Mouse (Mus musculus) hindbrain, embryonic 14.5 days (tissue): ENCODE data around the gene Nrk. TPM values are rescaled to one million over a fixed set of nuclear protein-coding genes. Genes with fewer than 3 reads are reported as not detected.

Experiments used
- ATAC-seq: fragments of 200-750 bp; cut with Nextera tagmentation; 2 replicates; pipeline ENCODE4 v1.8.0; 2017; ENCODE audit warnings: moderate number of reproducible peaks, mild to moderate bottlenecking, moderate TSS enrichment, moderate library complexity; ENCODE audit not compliant: low FRiP score
- DNase-seq: peaks from one replicate; pipeline ENCODE4 v3.0.0-alpha.2; 2015; ENCODE audit warnings: low spot score
- H3K27ac ChIP-seq: fragments of 300-500 bp; sonication (generic); 2 replicates; pipeline ENCODE4 v1.5.1; 2014; ENCODE audit warnings: mild to moderate bottlenecking, moderate library complexity
- H3K27me3 ChIP-seq: fragments of 300-500 bp; sonication (generic); 2 replicates; pipeline ENCODE4 v1.6.1; 2014; ENCODE audit warnings: mild to moderate bottlenecking, low read length, mixed read lengths; ENCODE audit not compliant: control insufficient read depth, insufficient read depth
- H3K36me3 ChIP-seq: fragments of 300-500 bp; sonication (generic); replicated peaks from 2 replicates; pipeline ENCODE4 v1.6.1; 2014; ENCODE audit not compliant: control insufficient read depth, insufficient read depth
- H3K4me1 ChIP-seq: fragments of 300-500 bp; sonication (generic); replicated peaks from 2 replicates; pipeline ENCODE4 v1.6.1; 2014; ENCODE audit warnings: antibody characterized with exemption, low read length, mixed read lengths; ENCODE audit not compliant: control insufficient read depth, insufficient read depth
- H3K4me2 ChIP-seq: fragments of 300-500 bp; sonication (generic); replicated peaks from 2 replicates; pipeline ENCODE4 v1.6.1; 2014; ENCODE audit warnings: mild to moderate bottlenecking, moderate library complexity
- H3K4me3 ChIP-seq: fragments of 300-500 bp; sonication (generic); replicated peaks from 2 replicates; pipeline ENCODE4 v1.5.1; 2014; ENCODE audit warnings: mild to moderate bottlenecking, low read length
- H3K9ac ChIP-seq: fragments of 300-500 bp; sonication (generic); 2 replicates; pipeline ENCODE4 v1.6.1; 2014
- H3K9me3 ChIP-seq: fragments of 300-500 bp; sonication (generic); 2 replicates; pipeline ENCODE4 v1.6.1; 2016; ENCODE audit warnings: low read length; ENCODE audit not compliant: control insufficient read depth
- WGBS: fragments of 180-500 bp; shearing (Covaris S2); extraction: QIAGEN DNeasy Blood & Tissue Kit; methylation state at CpG from one replicate; pipeline ENCODE4 v1.1.7; 2014; 5-methylcytosine and 5-hydroxymethylcytosine counted together
- polyA plus RNA-seq: library from polyadenylated mRNA; unstranded; fragments of >200 nt; fragmentation: Nextera tagmentation; extraction: Ambion mirVana; gene quantifications from 2 replicates; pipeline ENCODE4 v1.2.1, GENCODE M21; 2014

Gene Nrk
- polyA plus RNA-seq, 1 experiment from 2014 or later: 1.5 TPM

DNA sequence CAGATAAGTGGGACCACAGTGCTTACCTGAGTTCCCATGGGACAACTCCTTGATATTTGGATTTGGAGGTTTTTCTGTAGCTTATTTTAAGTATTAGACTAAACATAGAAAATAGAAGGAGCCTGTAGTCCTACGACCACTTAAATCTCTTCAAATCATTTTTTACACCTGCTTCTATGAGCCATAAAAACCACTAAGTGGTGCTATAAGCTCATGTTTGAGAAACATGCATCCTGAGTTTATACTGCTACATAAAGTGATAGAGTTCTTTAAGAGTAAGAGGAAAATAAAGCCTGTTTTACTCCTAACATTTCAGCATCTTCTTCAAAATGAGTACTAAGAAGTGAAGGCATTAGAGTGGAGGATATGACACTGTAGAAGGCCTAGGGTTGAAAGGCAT lies 102.3 kb downstream of the Nrk start:
- DNase-seq (peak; percentile 41), ATAC-seq (no peak)
- Histone ChIP-seq H3K4me3 (no peak overlapping the region), H3K9ac (no peak overlapping the region), H3K36me3 (no peaks in the 10 kb centered on the region), H3K4me1 (no peaks in the 10 kb centered on the region), H3K9me3 (no peaks in the 10 kb centered on the region), H3K27ac (no peak overlapping the region), H3K27me3 (no peaks in the 10 kb centered on the region; the same call in 1 of the 2 replicates), H3K4me2 (no peak overlapping the region)
- WGBS: 72% methylated on average over 1 of the region's 1 CpGs

DNA sequence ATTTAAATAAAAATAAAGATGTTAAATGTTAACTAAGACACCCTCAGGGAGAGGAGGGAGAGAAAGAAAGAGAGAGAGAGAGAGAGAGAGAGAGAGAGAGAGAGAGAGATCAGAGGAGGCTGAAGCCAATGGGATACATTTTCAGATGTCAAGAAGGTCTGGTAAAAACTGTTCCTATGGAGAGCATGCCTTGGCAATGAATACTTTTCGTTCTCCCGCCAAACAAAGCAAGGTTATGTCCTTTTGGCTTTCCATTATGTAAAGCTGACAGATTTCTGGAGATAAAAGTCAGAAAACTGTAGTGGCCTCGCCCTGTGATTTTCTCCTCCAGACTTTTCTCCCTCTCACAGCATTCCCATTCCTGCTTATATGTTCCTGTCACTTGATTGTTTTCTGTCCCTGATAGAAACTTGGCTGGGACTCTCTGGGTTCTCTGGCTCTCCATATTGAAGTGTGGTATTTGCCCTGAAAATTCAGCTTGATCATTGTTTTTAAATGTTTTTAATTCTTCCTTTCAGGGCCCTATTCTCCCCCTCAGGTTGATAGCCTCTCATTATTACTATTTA lies 112.4 kb downstream of the Nrk start:
- Histone ChIP-seq H3K27me3 (peaks cover 4% of the 10 kb centered on the region; the same call in 1 of the 2 replicates), H3K4me3 (no peak overlapping the region), H3K9ac (no peak overlapping the region), H3K9me3 (no peaks in the 10 kb centered on the region), H3K36me3 (no peaks in the 10 kb centered on the region), H3K4me2 (no peak overlapping the region), H3K27ac (no peak overlapping the region), H3K4me1 (no peaks in the 10 kb centered on the region)
- no peak for DNase-seq
- no peak for ATAC-seq
- 61% methylated on average over 3 of the region's 3 CpGs for WGBS

DNA sequence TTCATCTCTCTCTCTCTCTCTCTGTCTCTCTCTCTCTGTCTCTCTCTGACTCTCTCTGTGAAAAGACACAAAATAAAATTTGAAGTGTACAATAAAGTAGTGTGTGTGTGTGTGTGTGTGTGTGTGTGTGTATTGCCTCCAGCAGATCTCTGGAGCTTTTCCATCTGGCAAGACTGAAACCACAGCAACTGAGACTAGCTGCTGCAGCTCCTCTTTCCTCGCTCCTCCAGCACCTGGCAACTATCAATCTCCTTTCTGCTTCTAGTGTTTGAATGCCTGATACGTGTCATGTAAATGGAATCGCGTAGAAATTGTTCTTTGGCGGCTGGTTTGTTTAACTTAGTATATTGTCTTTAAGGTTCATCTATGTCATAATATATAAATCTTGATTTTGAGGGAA lies 113.1 kb downstream of the Nrk start:
- no peaks in the 10 kb centered on the region for H3K36me3 ChIP-seq
- no peak overlapping the region for H3K4me2 ChIP-seq
- no peaks in the 10 kb centered on the region for H3K9me3 ChIP-seq
- ATAC-seq (no peak), DNase-seq (no peak)
- peaks cover 4% of the 10 kb centered on the region; the same call in 1 of the 2 replicates for H3K27me3 ChIP-seq
- no peak overlapping the region for H3K27ac ChIP-seq
- 59% methylated on average over 5 of the region's 5 CpGs for WGBS
- no peak overlapping the region for H3K9ac ChIP-seq
- H3K4me3 ChIP-seq: no peak overlapping the region
- no peaks in the 10 kb centered on the region for H3K4me1 ChIP-seq

DNA sequence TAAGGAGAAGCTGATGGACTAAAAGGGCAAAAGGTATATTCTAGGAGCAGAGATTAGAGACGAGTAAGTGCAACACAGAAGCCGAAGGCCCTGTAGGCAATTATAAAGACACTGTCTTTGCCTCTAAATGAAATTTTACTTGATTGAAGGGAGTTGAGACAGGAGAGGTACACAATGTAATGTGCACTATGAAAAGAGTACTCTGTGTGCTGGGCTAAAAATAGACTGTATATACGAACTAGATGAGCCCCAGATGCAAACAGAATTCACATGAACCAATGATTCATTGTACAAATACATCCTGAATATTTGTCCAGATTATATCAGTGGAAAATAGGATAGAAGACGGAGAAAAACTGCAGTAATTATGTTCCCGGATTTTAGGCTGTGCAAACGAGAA lies 113.7 kb downstream of the Nrk start:
- WGBS: 80% methylated on average over 6 of the region's 6 CpGs
- ATAC-seq (no peak), DNase-seq (no peak)
- Histone ChIP-seq H3K4me2 (no peak overlapping the region), H3K9me3 (no peaks in the 10 kb centered on the region), H3K36me3 (no peaks in the 10 kb centered on the region), H3K4me1 (no peaks in the 10 kb centered on the region), H3K9ac (no peak overlapping the region), H3K4me3 (no peak overlapping the region), H3K27ac (no peak overlapping the region), H3K27me3 (peaks cover 4% of the 10 kb centered on the region; the same call in 1 of the 2 replicates)

DNA sequence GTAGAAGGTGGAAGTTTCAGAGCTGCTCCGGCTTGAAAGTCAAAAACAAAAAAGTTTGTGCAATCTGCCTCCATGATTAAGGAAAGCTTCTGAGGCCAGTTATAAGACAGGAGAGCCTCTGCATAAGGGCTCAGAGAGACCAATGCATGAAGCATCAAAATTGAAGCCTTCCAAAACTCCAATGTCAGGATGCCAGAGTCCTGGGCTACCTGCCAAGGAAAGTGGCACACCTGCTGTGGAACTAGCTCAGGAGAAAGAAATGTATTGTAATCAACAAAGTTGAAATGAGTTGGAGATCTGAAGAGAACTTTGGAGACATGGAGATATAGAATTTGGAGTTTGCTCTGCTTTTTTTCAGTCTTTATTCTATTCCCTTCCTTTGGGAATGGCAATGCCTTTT lies 123.4 kb downstream of the Nrk start:
- no peak overlapping the region for H3K9ac ChIP-seq
- 100% methylated on average over 1 of the region's 1 CpGs for WGBS
- H3K4me1 ChIP-seq: no peaks in the 10 kb centered on the region
- no peaks in the 10 kb centered on the region for H3K36me3 ChIP-seq
- no peak overlapping the region for H3K27ac ChIP-seq
- H3K9me3 ChIP-seq: no peaks in the 10 kb centered on the region
- H3K4me3 ChIP-seq: no peak overlapping the region
- no peaks in the 10 kb centered on the region for H3K27me3 ChIP-seq
- ATAC-seq: no peak
- DNase-seq: no peak
- H3K4me2 ChIP-seq: no peak overlapping the region

DNA sequence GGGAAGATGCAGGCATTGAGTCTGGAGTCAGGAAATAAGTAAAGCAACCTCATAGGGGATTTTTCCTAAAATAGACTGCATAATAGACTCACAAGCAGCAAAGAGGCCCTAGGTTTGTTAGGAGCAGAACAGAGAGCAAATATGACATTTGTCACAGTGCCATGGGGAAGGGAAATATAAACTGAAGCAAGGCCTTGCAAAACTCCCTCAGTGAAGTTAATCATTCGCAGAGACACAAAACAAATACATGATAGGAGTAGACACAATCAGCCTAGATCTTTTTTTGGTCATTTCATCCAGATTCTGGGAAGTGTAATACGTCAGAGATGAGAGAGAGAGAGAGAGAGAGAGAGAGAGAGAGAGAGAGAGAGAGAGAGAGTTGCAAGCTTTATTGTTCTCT lies 125.1 kb downstream of the Nrk start:
- H3K9me3 ChIP-seq: no peaks in the 10 kb centered on the region
- H3K27me3 ChIP-seq: no peaks in the 10 kb centered on the region
- H3K27ac ChIP-seq: no peak overlapping the region
- WGBS: 69% methylated on average over 2 of the region's 2 CpGs
- H3K4me2 ChIP-seq: no peak overlapping the region
- ATAC-seq (no peak), DNase-seq (no peak)
- H3K4me1 ChIP-seq: no peaks in the 10 kb centered on the region
- H3K4me3 ChIP-seq: no peak overlapping the region
- H3K9ac ChIP-seq: no peak overlapping the region
- H3K36me3 ChIP-seq: no peaks in the 10 kb centered on the region

DNA sequence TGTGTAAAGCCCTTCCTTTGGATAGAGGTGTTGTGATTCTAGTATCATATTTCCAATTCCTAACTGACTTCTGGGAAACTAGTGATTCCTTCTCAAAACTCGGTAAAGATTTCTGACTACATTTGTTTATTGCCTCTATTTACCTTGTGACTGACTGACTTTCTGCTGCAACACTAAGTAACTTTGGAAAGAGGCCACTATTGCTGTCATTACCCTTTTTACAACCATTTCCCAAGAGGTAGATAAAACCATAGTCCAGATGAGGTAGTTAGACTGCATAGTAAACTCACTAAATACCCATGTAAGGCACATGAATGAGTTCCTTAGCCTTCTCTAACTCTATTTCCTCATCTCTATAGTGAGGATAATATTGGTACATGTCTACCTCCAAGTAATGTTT lies 126.9 kb downstream of the Nrk start:
- no peak for DNase-seq
- Histone ChIP-seq H3K9me3 (no peaks in the 10 kb centered on the region), H3K4me3 (no peak overlapping the region), H3K4me2 (no peak overlapping the region), H3K36me3 (no peaks in the 10 kb centered on the region), H3K27me3 (no peaks in the 10 kb centered on the region), H3K27ac (no peak overlapping the region), H3K9ac (no peak overlapping the region), H3K4me1 (no peaks in the 10 kb centered on the region)
- WGBS: 90% methylated on average over 1 of the region's 1 CpGs
- no peak for ATAC-seq

DNA sequence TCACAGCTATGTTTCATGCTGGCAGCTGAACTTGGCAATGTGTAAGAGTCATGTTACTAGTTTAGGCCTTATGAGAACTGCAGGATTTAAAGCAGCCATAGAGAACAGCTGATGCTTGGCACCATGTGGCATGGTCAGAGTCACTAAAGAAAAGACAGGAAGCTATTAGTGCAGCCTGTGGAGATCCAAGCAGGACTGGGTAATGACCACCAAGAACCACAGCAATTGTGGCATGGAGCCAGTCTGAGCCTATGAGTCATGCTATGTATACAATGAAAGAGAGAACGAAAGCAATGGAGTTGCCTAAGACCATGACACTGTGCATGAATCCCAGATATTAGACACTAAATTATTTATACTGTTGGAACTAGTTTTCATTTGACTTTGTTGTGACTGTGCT lies 137.7 kb downstream of the Nrk start:
- no peaks in the 10 kb centered on the region for H3K9me3 ChIP-seq
- WGBS: 73% methylated on average over 1 of the region's 1 CpGs
- H3K27me3 ChIP-seq: no peaks in the 10 kb centered on the region; the same call in 1 of the 2 replicates
- H3K9ac ChIP-seq: no peak overlapping the region
- no peak for DNase-seq
- ATAC-seq: no peak
- H3K36me3 ChIP-seq: no peaks in the 10 kb centered on the region
- H3K4me3 ChIP-seq: no peak overlapping the region
- no peak overlapping the region for H3K27ac ChIP-seq
- no peaks in the 10 kb centered on the region for H3K4me1 ChIP-seq
- H3K4me2 ChIP-seq: no peak overlapping the region

DNA sequence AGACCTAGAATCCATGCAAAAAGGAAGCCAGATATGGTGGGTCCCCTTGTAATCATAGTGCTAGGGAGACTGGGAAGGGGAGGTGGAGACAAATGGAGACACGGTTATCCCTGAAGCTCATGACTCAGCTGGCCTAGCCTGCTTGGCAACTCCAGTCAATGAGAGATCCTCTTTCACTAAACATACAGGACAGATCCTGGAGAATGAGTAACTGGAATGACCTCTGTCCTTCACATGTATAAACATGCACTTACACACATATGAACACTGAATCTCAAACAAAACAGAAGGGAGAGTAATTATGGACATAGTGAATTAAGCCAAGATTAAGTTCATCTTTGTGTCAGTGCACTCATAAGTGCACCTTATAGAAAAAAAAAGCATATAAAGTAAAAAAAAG lies 138.9 kb downstream of the Nrk start:
- no peak overlapping the region for H3K4me3 ChIP-seq
- ATAC-seq: no peak
- H3K9ac ChIP-seq: no peak overlapping the region
- DNase-seq: no peak
- 90% methylated on average over 1 of the region's 1 CpGs for WGBS
- no peak overlapping the region for H3K4me2 ChIP-seq
- no peaks in the 10 kb centered on the region for H3K4me1 ChIP-seq
- no peaks in the 10 kb centered on the region for H3K9me3 ChIP-seq
- no peak overlapping the region for H3K27ac ChIP-seq
- no peaks in the 10 kb centered on the region for H3K36me3 ChIP-seq
- no peaks in the 10 kb centered on the region; the same call in 1 of the 2 replicates for H3K27me3 ChIP-seq
